Mouse (Mus musculus) forebrain, embryonic 15.5 days (tissue): Measurements from ENCODE around the gene Prr14l. TPM values are rescaled to one million over a fixed set of nuclear protein-coding genes. Genes with fewer than 3 reads are reported as not detected.
"Not testable (repeated sequence)": the region's sequence is repeated elsewhere in the genome, so short reads cannot be mapped to it uniquely, and the experiment has no call there.

ENCODE experiments used
- ATAC-seq: fragments of 200-750 bp; cut with Nextera tagmentation; replicated peaks from 2 replicates; pipeline ENCODE4 v1.8.0; 2017; ENCODE audit warnings: mild to moderate bottlenecking, moderate TSS enrichment, moderate library complexity
- H3K27ac ChIP-seq: fragments of 300-500 bp; sonication (generic); replicated peaks from 2 replicates; pipeline ENCODE4 v1.5.1; 2015; ENCODE audit warnings: mild to moderate bottlenecking, inconsistent platforms
- H3K27me3 ChIP-seq: fragments of 300-500 bp; sonication (generic); 2 replicates; pipeline ENCODE4 v1.6.1; 2015; ENCODE audit warnings: inconsistent platforms
- H3K36me3 ChIP-seq: fragments of 300-500 bp; sonication (generic); 2 replicates; pipeline ENCODE4 v1.6.1; 2015; ENCODE audit warnings: mild to moderate bottlenecking, inconsistent platforms
- H3K4me1 ChIP-seq: fragments of 300-500 bp; sonication (generic); 2 replicates; pipeline ENCODE4 v1.6.1; 2015; ENCODE audit warnings: inconsistent platforms
- H3K4me2 ChIP-seq: fragments of 300-500 bp; sonication (generic); replicated peaks from 2 replicates; pipeline ENCODE4 v1.6.1; 2015; ENCODE audit warnings: mild to moderate bottlenecking, inconsistent platforms
- H3K4me3 ChIP-seq: fragments of 300-500 bp; sonication (generic); 2 replicates; pipeline ENCODE4 v1.5.1; 2015; ENCODE audit warnings: mild to moderate bottlenecking, inconsistent platforms
- H3K9ac ChIP-seq: fragments of 300-500 bp; sonication (generic); replicated peaks from 2 replicates; pipeline ENCODE4 v1.6.1; 2015; ENCODE audit warnings: mild to moderate bottlenecking, inconsistent platforms
- H3K9me3 ChIP-seq: fragments of 300-500 bp; sonication (generic); 2 replicates; pipeline ENCODE4 v1.6.1; 2016; ENCODE audit warnings: inconsistent platforms
- WGBS: fragments of 180-500 bp; shearing (Covaris S2); methylation state at CpG from one replicate; pipeline ENCODE4 v1.1.7; 2015; ENCODE audit warnings: mixed read lengths; 5-methylcytosine and 5-hydroxymethylcytosine counted together
- polyA plus RNA-seq: library from polyadenylated mRNA; unstranded; fragments of >200 nt; fragmentation: Nextera tagmentation; extraction: Ambion mirVana; gene quantifications from 2 replicates; pipeline ENCODE4 v1.2.1, GENCODE M21; 2015

Prr14l gene
- polyA plus RNA-seq, 1 experiment from 2014 or later = 17.5 TPM

GRCm38 (mm10) chr5:32849580-32849979 lies 4.5 kb downstream of the Prr14l start:
- not testable (repeated sequence) for ATAC-seq, H3K4me3 ChIP-seq, H3K9ac ChIP-seq, H3K27me3 ChIP-seq, H3K27ac ChIP-seq, H3K4me2 ChIP-seq, H3K9me3 ChIP-seq
- H3K4me1 ChIP-seq = peaks cover 33% of the 10 kb centered on the region
- H3K36me3 ChIP-seq = peaks cover 31% of the 10 kb centered on the region
- WGBS = 87% methylated on average over 3 of the region's 3 CpGs

- no peak overlapping the region for H3K4me3 ChIP-seq
- 93% methylated on average over 3 of the region's 3 CpGs for WGBS
- no peak overlapping the region for H3K4me2 ChIP-seq
- H3K27ac ChIP-seq = no peak overlapping the region
- ATAC-seq = no peak
- H3K9me3 ChIP-seq = no peaks in the 10 kb centered on the region
- peaks cover 35% of the 10 kb centered on the region for H3K36me3 ChIP-seq
- peaks cover 30% of the 10 kb centered on the region for H3K4me1 ChIP-seq
- no peak overlapping the region for H3K9ac ChIP-seq
- no peaks in the 10 kb centered on the region for H3K27me3 ChIP-seq
Measured at GRCm38 (mm10) chr5:32849178-32849577, 4.9 kb downstream of the Prr14l start.

DNA sequence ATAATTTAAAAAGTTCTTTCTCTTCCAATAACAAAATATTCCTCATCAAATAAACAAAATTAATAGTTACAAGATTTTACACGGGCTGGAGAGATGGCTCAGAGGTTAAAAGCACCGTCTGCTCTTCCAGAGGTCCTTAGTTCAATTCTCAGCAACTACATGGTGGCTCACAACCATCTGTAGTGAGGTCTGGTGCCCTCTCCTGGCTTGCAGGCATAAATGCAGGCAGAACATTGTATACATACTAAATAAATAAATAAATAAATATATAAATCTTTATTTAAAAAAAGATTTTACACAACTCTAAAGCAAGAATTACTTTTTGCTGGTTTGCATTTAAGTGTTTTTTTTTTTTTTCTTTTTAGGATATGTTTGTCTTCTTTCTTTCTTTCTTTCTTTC lies 14.0 kb downstream of the Prr14l start:
- H3K27ac ChIP-seq = no peak overlapping the region
- no peaks in the 10 kb centered on the region for H3K4me1 ChIP-seq
- 92% methylated on average over 2 of the region's 2 CpGs for WGBS
- no peaks in the 10 kb centered on the region for H3K27me3 ChIP-seq
- no peak for ATAC-seq
- H3K4me2 ChIP-seq = no peak overlapping the region
- no peaks in the 10 kb centered on the region for H3K9me3 ChIP-seq
- H3K4me3 ChIP-seq = no peak overlapping the region
- H3K9ac ChIP-seq = no peak overlapping the region
- peaks cover 79% of the 10 kb centered on the region for H3K36me3 ChIP-seq

DNA sequence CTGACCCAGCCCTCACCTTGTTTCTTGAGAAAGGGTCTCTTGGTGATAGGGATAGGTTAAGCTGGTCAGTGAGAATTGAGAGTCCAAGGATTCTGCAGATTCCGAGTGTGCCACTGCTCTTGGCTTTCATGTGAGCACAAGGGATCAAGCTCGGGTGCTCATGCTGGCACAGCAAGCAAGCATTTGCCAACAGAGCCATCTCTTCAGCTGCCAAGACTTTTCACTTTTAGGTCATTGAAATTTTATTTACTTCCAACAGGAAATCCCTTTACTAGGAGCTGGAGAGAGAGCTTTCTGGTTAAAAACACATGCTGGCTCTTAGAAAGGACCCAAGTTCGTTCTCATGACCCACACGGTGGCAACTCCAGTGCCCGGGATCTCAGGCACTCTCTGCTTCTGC lies 17.1 kb downstream of the Prr14l start:
- no peak overlapping the region for H3K4me3 ChIP-seq
- H3K9ac ChIP-seq = no peak overlapping the region
- H3K27ac ChIP-seq = no peak overlapping the region
- H3K36me3 ChIP-seq = peaks cover 74% of the 10 kb centered on the region
- no peak overlapping the region for H3K4me2 ChIP-seq
- H3K9me3 ChIP-seq = no peaks in the 10 kb centered on the region
- 93% methylated on average over 5 of the region's 5 CpGs for WGBS
- no peaks in the 10 kb centered on the region for H3K4me1 ChIP-seq
- H3K27me3 ChIP-seq = no peaks in the 10 kb centered on the region
- ATAC-seq = no peak

DNA sequence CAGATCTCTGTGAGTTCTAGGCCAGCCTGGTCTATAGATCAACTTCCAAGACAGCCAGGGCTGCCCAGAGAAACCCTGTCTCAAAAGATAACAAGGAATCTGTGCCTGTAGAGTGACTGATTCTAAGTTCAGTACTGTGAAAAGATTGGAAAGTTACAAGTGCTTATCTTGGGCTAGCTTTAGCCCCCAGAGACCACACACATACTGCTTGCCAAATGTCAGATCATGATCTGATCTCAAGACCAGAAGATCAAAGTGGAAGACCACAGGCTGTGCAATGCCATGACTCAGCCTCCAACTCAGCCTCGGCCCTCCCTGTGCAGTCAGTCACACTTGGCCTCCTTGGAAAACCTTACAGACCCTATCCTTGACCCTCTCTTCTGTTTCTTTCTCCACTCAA lies 19.6 kb downstream of the Prr14l start:
- WGBS = 100% methylated on average over 1 of the region's 1 CpGs
- Histone ChIP-seq H3K4me1 (no peaks in the 10 kb centered on the region), H3K27me3 (no peaks in the 10 kb centered on the region), H3K36me3 (peaks cover 77% of the 10 kb centered on the region), H3K9me3 (no peaks in the 10 kb centered on the region), H3K4me2 (no peak overlapping the region), H3K9ac (no peak overlapping the region), H3K4me3 (no peak overlapping the region), H3K27ac (no peak overlapping the region)
- no peak for ATAC-seq

DNA sequence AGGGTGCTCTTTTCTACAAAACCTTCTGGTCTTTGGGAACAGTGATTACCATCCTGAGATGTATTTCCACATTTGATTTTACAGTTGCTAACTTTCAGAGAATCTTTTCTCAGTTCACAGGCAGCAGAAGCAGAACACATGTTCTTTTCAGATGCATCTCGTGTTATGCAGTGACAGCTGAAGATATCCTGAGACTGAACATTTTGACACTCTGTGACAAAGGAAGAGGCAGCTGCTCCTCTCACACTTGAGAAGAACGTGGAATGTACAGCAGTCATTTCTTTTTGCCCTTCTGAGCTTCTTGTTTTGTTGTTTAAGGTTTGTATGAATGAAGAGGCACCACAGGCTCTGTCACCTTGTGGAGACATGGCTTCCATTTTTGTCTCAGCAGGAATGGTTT lies 24.0 kb downstream of the Prr14l start:
- H3K27ac ChIP-seq = no peak overlapping the region
- no peaks in the 10 kb centered on the region for H3K9me3 ChIP-seq
- 88% methylated on average over 2 of the region's 2 CpGs for WGBS
- H3K36me3 ChIP-seq = peaks cover 86% of the 10 kb centered on the region
- no peak for ATAC-seq
- no peaks in the 10 kb centered on the region for H3K27me3 ChIP-seq
- H3K9ac ChIP-seq = no peak overlapping the region
- no peaks in the 10 kb centered on the region for H3K4me1 ChIP-seq
- no peak overlapping the region for H3K4me2 ChIP-seq
- H3K4me3 ChIP-seq = no peak overlapping the region

DNA sequence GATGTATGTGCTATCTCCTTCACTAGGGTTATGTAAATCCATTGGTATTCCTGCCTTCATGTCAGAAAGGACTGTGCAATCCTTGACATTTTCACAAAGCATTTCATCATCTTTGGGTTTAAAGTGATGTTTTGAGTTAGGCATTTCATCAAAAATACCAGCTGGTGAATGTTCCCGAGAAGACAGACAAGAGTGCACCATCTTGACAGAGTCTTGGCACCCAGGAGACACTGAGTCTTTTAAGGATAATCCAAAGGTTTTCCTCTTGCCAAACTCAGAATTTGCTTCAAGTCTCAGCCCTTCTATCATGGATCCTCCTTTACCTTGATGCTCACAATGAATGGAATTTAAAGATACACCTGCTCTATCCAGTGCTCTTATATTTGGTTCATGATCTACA lies 25.3 kb downstream of the Prr14l start:
- not testable (repeated sequence) for H3K9ac ChIP-seq, ATAC-seq, H3K9me3 ChIP-seq, H3K4me2 ChIP-seq, H3K27me3 ChIP-seq, H3K4me3 ChIP-seq, H3K4me1 ChIP-seq, H3K27ac ChIP-seq
- H3K36me3 ChIP-seq = peaks cover 78% of the 10 kb centered on the region
- WGBS = 90% methylated on average over 1 of the region's 1 CpGs

GRCm38 (mm10) chr5:32827009-32827408 lies 27.0 kb downstream of the Prr14l start, which contains the start of gene Gm20671:
TSS of gene Gm20671 (minus strand) at chr5:32827109.
- H3K4me2 ChIP-seq = no peak within 1 kb of the TSS
- no peak within 1 kb of the TSS for H3K9ac ChIP-seq
- peaks cover 64% of the 10 kb centered on the region for H3K36me3 ChIP-seq
- no peaks in the 10 kb centered on the region for H3K27me3 ChIP-seq
- H3K9me3 ChIP-seq = no peaks in the 10 kb centered on the region
- no peak within 1 kb of the TSS for H3K4me3 ChIP-seq
- no peak within 1 kb of the TSS for H3K27ac ChIP-seq
- WGBS = 93% methylated on average over 7 of the region's 7 CpGs
- ATAC-seq = no peak
- no peaks in the 10 kb centered on the region for H3K4me1 ChIP-seq

DNA sequence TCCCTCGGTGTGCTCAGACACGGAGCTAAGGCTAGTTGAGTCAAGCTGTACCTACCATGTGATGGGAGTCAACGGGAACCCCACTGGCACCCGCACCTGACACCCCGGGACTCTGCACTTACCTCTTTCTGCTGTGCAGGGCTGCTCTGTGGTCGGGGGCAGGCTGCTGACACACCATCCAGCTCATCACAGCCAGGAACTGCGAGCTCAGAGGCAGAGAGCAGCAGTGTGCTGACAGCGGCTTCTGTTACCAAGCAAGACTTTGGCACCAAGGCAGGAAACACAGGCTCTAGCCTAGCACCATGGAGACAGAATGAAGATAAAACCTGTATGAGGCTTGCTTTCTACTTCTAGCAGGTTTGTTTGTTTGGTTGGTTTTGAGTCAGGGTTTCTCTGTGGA lies 33.6 kb downstream of the Prr14l start:
- H3K36me3 ChIP-seq = peaks cover 49% of the 10 kb centered on the region
- no peak overlapping the region for H3K9ac ChIP-seq
- no peak overlapping the region for H3K27ac ChIP-seq
- no peaks in the 10 kb centered on the region for H3K9me3 ChIP-seq
- 95% methylated on average over 8 of the region's 8 CpGs for WGBS
- no peak overlapping the region for H3K4me2 ChIP-seq
- no peak overlapping the region for H3K4me3 ChIP-seq
- no peaks in the 10 kb centered on the region for H3K27me3 ChIP-seq
- ATAC-seq = no peak
- H3K4me1 ChIP-seq = no peaks in the 10 kb centered on the region

DNA sequence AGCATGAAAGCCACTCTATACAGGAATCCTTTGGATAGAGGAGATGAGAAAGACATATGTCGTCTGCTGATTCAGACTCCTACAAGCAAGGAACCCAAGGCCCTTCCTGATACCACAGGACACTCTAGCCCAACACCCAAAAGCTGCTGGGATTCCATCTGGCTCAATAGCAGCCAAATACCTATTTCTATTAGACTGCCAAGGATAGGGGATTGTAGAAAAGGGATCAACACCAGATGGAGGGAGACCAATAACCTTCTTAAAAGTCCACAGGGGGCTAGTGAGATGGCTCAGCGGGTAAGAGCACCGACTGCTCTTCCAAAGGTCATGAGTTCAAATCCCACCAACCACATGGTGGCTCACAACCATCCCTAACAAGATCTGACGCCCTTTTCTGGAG lies 38.7 kb downstream of the Prr14l start:
- 96% methylated on average over 4 of the region's 4 CpGs for WGBS
- no peak for ATAC-seq
- Histone ChIP-seq H3K4me1 (no peaks in the 10 kb centered on the region), H3K4me2 (no peak overlapping the region), H3K36me3 (peaks cover 61% of the 10 kb centered on the region), H3K27me3 (no peaks in the 10 kb centered on the region), H3K9me3 (no peaks in the 10 kb centered on the region), H3K4me3 (no peak overlapping the region), H3K27ac (no peak overlapping the region), H3K9ac (no peak overlapping the region)

GRCm38 (mm10) chr5:32786454-32786853 lies 67.6 kb downstream of the Prr14l start:
- H3K36me3 ChIP-seq = peaks cover 14% of the 10 kb centered on the region; the same call in 1 of the 2 replicates
- H3K27me3 ChIP-seq, H3K4me3 ChIP-seq, H3K27ac ChIP-seq, H3K9me3 ChIP-seq, ATAC-seq, H3K9ac ChIP-seq, H3K4me2 ChIP-seq: not testable (repeated sequence)
- WGBS = 81% methylated on average over 1 of the region's 1 CpGs
- H3K4me1 ChIP-seq = peaks cover 17% of the 10 kb centered on the region

DNA sequence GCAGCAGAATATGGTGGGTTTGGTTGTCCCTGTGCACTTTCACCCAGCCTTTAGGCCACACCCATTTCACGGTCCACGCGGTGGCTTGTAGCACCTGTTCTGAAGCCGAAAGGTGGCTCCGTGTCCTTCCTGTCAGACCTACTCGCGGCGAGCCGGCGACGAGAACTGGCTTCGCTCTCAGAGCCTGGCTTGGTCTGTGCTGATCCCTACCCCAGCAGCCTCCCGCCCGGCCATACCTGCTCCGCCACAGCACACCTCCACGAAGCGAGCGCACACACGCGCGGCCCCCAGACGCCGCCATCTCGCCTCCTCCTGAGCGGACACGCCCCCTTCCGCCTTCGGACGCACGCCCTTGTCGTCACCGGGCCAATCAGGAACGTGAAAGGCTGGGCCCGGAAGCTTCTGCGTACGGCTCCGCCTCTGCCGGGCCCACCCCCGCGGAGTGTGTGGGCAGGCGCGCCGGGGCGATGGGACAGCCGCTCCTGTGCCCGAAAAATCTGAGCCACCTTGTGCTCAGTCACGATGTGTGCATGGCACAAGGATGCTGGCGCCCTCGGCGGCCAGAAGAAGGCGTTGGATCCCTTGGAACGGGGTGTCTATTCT lies 68.6 kb downstream of the Prr14l start, which contains the start of gene Pisd:
Gene Pisd (minus strand): TSS at position 334 of the 603 bp plus-strand sequence.
- Histone ChIP-seq H3K9me3 (no peaks in the 10 kb centered on the region), H3K36me3 (peaks cover 6% of the 10 kb centered on the region; the same call in 1 of the 2 replicates), H3K4me3 (peak within 1 kb of the TSS; percentile 89), H3K9ac (peak within 1 kb of the TSS; percentile 72), H3K4me1 (peaks cover 17% of the 10 kb centered on the region), H3K27me3 (no peaks in the 10 kb centered on the region), H3K27ac (peak within 1 kb of the TSS; percentile 94), H3K4me2 (peak within 1 kb of the TSS; percentile 63)
- ATAC-seq = peak; percentile 100
- under 1% methylated on average over 51 of the region's 52 CpGs for WGBS

DNA sequence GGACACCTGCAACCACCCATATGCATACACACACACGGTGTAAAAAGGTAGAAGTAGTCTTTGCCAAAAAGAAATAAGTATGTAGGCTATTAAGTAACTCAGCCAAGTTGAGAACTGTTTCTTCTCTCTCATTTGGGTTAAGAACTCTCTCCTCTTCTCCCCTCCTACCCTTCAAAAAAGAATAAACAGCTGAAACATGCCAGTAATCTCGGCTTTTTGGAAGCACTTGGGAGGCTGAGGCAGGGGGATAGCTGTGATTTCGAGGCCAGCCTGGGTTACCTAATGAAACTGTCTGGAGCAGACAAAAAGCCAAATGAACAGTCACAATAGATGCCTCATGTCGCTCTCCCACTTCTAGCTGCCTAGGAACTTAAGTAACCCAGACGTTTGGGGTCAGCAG lies 69.3 kb downstream of the Prr14l start:
- Histone ChIP-seq H3K27ac (peak overlapping the region; percentile 94), H3K27me3 (no peaks in the 10 kb centered on the region), H3K36me3 (peaks cover 6% of the 10 kb centered on the region; the same call in 1 of the 2 replicates), H3K9me3 (no peaks in the 10 kb centered on the region), H3K9ac (peak overlapping the region; percentile 72), H3K4me2 (peak overlapping the region; percentile 63), H3K4me3 (peak overlapping the region; percentile 89), H3K4me1 (peaks cover 17% of the 10 kb centered on the region)
- ATAC-seq = no peak
- 21% methylated on average over 5 of the region's 5 CpGs for WGBS
